14 mouse cellular contexts compared by ENCODE assay signal in the genomic region with DNA sequence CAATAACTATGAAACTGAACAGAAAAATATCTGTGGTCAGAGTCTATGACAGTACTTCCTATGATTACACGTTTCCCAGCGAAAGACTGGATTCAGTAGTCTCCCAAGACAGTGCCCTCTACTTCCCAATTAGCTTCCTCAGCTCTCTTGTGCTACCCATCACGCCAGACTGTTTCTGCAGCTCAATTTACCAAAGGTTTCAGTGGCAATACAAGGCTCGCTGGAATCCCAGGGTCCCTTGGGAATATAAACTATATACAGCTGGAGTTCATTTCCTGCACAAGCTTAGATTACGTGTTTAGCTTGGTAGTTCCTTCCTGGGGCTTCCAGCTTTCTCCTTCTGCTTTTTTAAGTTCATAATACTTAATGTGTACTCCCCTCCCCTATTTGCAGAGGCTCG.
DNase-seq lines count a peak whose midpoint lies in the region; ATAC-seq and TF ChIP-seq lines count a peak whose summit lies in the region.
"Had no signal": no experiment of that assay in that cellular context is flagged by ENCODE, and none has a peak within 500 bp of the region (broad histone marks: within the 10 kb centered on the region; RNA-seq: fewer than 3 reads in every experiment).

No protein-coding gene starts in this region.

- H3K4me2 ChIP-seq in embryonic facial prominence, embryonic 14.5 days (ENCODE audit: low read depth, low read length): peak overlapping the region; percentile 26
- H3K4me2 ChIP-seq: forebrain, embryonic 12.5 days; neural tube, embryonic 13.5 days had no signal

- TF ChIP-seq CTCF in heart, adult 2 months (IDR thresholded peaks at IDR 0.05): no peak

- 33% methylated on average over 6 of the region's 6 CpGs for WGBS in heart, adult 2 months
- WGBS in embryonic facial prominence, embryonic 14.5 days: 10% methylated on average over 6 of the region's 6 CpGs

- DNase-seq in heart, postnatal 4 days: peak; percentile 30
- DNase-seq in heart, adult 2 months: no peak
- peak; percentile 83 for DNase-seq in embryonic facial prominence, embryonic 14.5 days (ENCODE audit: low spot score)
- DNase-seq in mesoderm, embryonic 11.5 days (ENCODE audit: low read depth, low spot score): peak; percentile 74
- no peak for DNase-seq in testis, postnatal 10 days (ENCODE audit: low spot score)
- DNase-seq in spleen, postnatal 4 days (ENCODE audit: low spot score in 2 of 2): no peak
- DNase-seq: layer of hippocampus, adult 9-11 months; right cerebral cortex, postnatal 14 days had no signal

- TF ChIP-seq EP300 in heart, adult 2 months (IDR thresholded peaks at IDR 0.05; ENCODE audit: insufficient read depth, low read depth, low read length): no peak

- H3K79me2 ChIP-seq in heart, adult 2 months (replicated peaks; ENCODE audit: control insufficient read depth, insufficient read depth, low read length): no peaks in the 10 kb centered on the region

- peaks cover 5% of the 10 kb centered on the region for H3K36me3 ChIP-seq in heart, adult 2 months (ENCODE audit: control insufficient read depth, insufficient read depth, low read length)
- H3K36me3 ChIP-seq in megakaryocyte, embryonic 14.5 days (replicated peaks; ENCODE audit: low read length): no peaks in the 10 kb centered on the region
- H3K36me3 ChIP-seq in embryonic facial prominence, embryonic 14.5 days (ENCODE audit: control insufficient read depth, insufficient read depth, low read length): no peaks in the 10 kb centered on the region
- H3K36me3 ChIP-seq: forebrain, embryonic 12.5 days; neural tube, embryonic 13.5 days had no signal

- peaks cover 12% of the 10 kb centered on the region for H3K4me1 ChIP-seq in heart, adult 2 months (ENCODE audit: control insufficient read depth, insufficient read depth, low read length)
- peaks cover 23% of the 10 kb centered on the region for H3K4me1 ChIP-seq in megakaryocyte, embryonic 14.5 days
- peaks cover 35% of the 10 kb centered on the region for H3K4me1 ChIP-seq in embryonic facial prominence, embryonic 14.5 days (ENCODE audit: control insufficient read depth, insufficient read depth, low read length)

- no peak overlapping the region for H3K4me3 ChIP-seq in heart, adult 2 months
- H3K4me3 ChIP-seq in megakaryocyte, embryonic 14.5 days (replicated peaks): peak overlapping the region; percentile 56
- no peak overlapping the region for H3K4me3 ChIP-seq in embryonic facial prominence, embryonic 14.5 days (ENCODE audit: low read depth, low read length)
- H3K4me3 ChIP-seq: forebrain, embryonic 12.5 days; neural tube, embryonic 13.5 days had no signal

- no peaks in the 10 kb centered on the region for H3K27me3 ChIP-seq in heart, adult 2 months (ENCODE audit: control insufficient read depth, insufficient read depth, low read length)
- no peaks in the 10 kb centered on the region for H3K27me3 ChIP-seq in megakaryocyte, embryonic 14.5 days (replicated peaks)
- no peaks in the 10 kb centered on the region for H3K27me3 ChIP-seq in embryonic facial prominence, embryonic 14.5 days (replicated peaks; ENCODE audit: control insufficient read depth, insufficient read depth, low read length)
- H3K27me3 ChIP-seq: CH12.LX; forebrain, embryonic 12.5 days; neural tube, embryonic 13.5 days had no signal

- no peaks in the 10 kb centered on the region for H3K9me3 ChIP-seq in megakaryocyte, embryonic 14.5 days
- H3K9me3 ChIP-seq in embryonic facial prominence, embryonic 14.5 days (ENCODE audit: control insufficient read depth, low read length): no peaks in the 10 kb centered on the region
- H3K9me3 ChIP-seq: forebrain, embryonic 12.5 days; neural tube, embryonic 13.5 days had no signal

- H3K27ac ChIP-seq in heart, adult 2 months: no peak overlapping the region; the same call in 1 of the 2 replicates
- no peak overlapping the region; the same call in 1 of the 2 replicates for H3K27ac ChIP-seq in embryonic facial prominence, embryonic 14.5 days (replicated peaks; ENCODE audit: low read depth, low read length)
- H3K27ac ChIP-seq: forebrain, embryonic 12.5 days; liver, embryonic 14.5 days; neural tube, embryonic 13.5 days had no signal

- no peak overlapping the region for H3K9ac ChIP-seq in heart, adult 2 months (ENCODE audit: low read depth, low read length)
- no peak overlapping the region for H3K9ac ChIP-seq in embryonic facial prominence, embryonic 14.5 days (ENCODE audit: low read depth, low read length)
- H3K9ac ChIP-seq: forebrain, embryonic 12.5 days; liver, embryonic 14.5 days; neural tube, embryonic 13.5 days had no signal

- intact Hi-C loops in heart, adult 2 months (cut with DNase I): no loop called here

- no peak for TF ChIP-seq POLR2A in heart, adult 2 months (IDR thresholded peaks at IDR 0.05; ENCODE audit: insufficient read depth, low read depth, low read length)

- no peak; the same call in 1 of the 2 replicates for ATAC-seq in megakaryocyte, adult 5-6 weeks (ENCODE audit: poor library complexity, severe bottlenecking)
- ATAC-seq in embryonic facial prominence, embryonic 14.5 days (ENCODE audit: low read depth): peak; percentile 35

Comparison
In these comparisons a context has a peak if more than half of its experiments do, and no peak if none do; other contexts are left out.
1. DNase-seq: peak in heart, postnatal 4 days (single experiment), embryonic facial prominence, embryonic 14.5 days (single experiment) and mesoderm, embryonic 11.5 days (single experiment); none in heart, adult 2 months (0 of 2), testis, postnatal 10 days (single experiment) and spleen, postnatal 4 days (0 of 2).